In genomic region chr9:97309509-97310053, GRCm38 (mm10) we compare ENCODE assay signal across 24 mouse cellular contexts.
DNase-seq lines count a peak whose midpoint lies in the region; ATAC-seq lines count a peak whose summit lies in the region.
"Had no signal": no experiment of that assay in that cellular context is flagged by ENCODE, and none has a peak within 500 bp of the region (broad histone marks: within the 10 kb centered on the region; RNA-seq: fewer than 3 reads in every experiment).

No protein-coding gene starts in this region.

- H3K27me3 ChIP-seq in kidney, embryonic 14.5 days (ENCODE audit: control insufficient read depth, insufficient read depth, low read length), result no peaks in the 10 kb centered on the region
- no peaks in the 10 kb centered on the region for H3K27me3 ChIP-seq in kidney, embryonic 16.5 days (ENCODE audit: insufficient read depth, low read length)
- no peaks in the 10 kb centered on the region for H3K27me3 ChIP-seq in limb, embryonic 12.5 days
- H3K27me3 ChIP-seq in limb, embryonic 10.5 days (ENCODE audit: low read depth, poor library complexity, severe bottlenecking), result no peaks in the 10 kb centered on the region
- H3K27me3 ChIP-seq: embryonic facial prominence, embryonic 13.5 days; embryonic facial prominence, embryonic 15.5 days; forebrain, embryonic 12.5 days had no signal

- H3K4me3 ChIP-seq in kidney, embryonic 14.5 days (ENCODE audit: low read length), result no peak overlapping the region
- no peak overlapping the region for H3K4me3 ChIP-seq in kidney, embryonic 16.5 days (ENCODE audit: low read length)
- no peak overlapping the region for H3K4me3 ChIP-seq in limb, embryonic 12.5 days (replicated peaks)
- no peak overlapping the region for H3K4me3 ChIP-seq in limb, embryonic 10.5 days
- H3K4me3 ChIP-seq: embryonic facial prominence, embryonic 13.5 days; embryonic facial prominence, embryonic 15.5 days; erythroblast, embryonic 14.5 days; forebrain, embryonic 10.5 days; forebrain, embryonic 12.5 days had no signal

- no peak overlapping the region for H3K4me2 ChIP-seq in kidney, embryonic 14.5 days (replicated peaks; ENCODE audit: low read depth, low read length)
- H3K4me2 ChIP-seq in kidney, embryonic 16.5 days (replicated peaks; ENCODE audit: low read depth, low read length), result no peak overlapping the region
- no peak overlapping the region for H3K4me2 ChIP-seq in limb, embryonic 12.5 days
- H3K4me2 ChIP-seq: embryonic facial prominence, embryonic 13.5 days; embryonic facial prominence, embryonic 15.5 days; forebrain, embryonic 12.5 days had no signal

- H3K36me3 ChIP-seq in kidney, embryonic 14.5 days (ENCODE audit: control insufficient read depth, insufficient read depth, low read length), result no peaks in the 10 kb centered on the region
- H3K36me3 ChIP-seq in kidney, embryonic 16.5 days (ENCODE audit: insufficient read depth, low read length), result no peaks in the 10 kb centered on the region
- no peaks in the 10 kb centered on the region for H3K36me3 ChIP-seq in limb, embryonic 12.5 days
- H3K36me3 ChIP-seq in limb, embryonic 10.5 days, result no peaks in the 10 kb centered on the region
- H3K36me3 ChIP-seq: embryonic facial prominence, embryonic 13.5 days; embryonic facial prominence, embryonic 15.5 days; forebrain, embryonic 10.5 days; forebrain, embryonic 12.5 days had no signal

- no peaks in the 10 kb centered on the region for H3K4me1 ChIP-seq in kidney, embryonic 14.5 days (ENCODE audit: control insufficient read depth, insufficient read depth, low read length)
- H3K4me1 ChIP-seq in kidney, embryonic 16.5 days (ENCODE audit: insufficient read depth, low read length), result no peaks in the 10 kb centered on the region
- H3K4me1 ChIP-seq in limb, embryonic 12.5 days (replicated peaks), result peaks cover 31% of the 10 kb centered on the region
- H3K4me1 ChIP-seq in limb, embryonic 10.5 days, result peaks cover 17% of the 10 kb centered on the region; the same call in 1 of the 2 replicates
- H3K4me1 ChIP-seq: embryonic facial prominence, embryonic 13.5 days; embryonic facial prominence, embryonic 15.5 days; forebrain, embryonic 10.5 days; forebrain, embryonic 12.5 days had no signal

- 44% methylated on average over 7 of the region's 7 CpGs for WGBS in kidney, embryonic 14.5 days
- 36% methylated on average over 7 of the region's 7 CpGs for WGBS in kidney, embryonic 16.5 days
- 40% methylated on average over 7 of the region's 7 CpGs for WGBS in limb, embryonic 12.5 days
- 66% methylated on average over 7 of the region's 7 CpGs for WGBS in limb, embryonic 10.5 days

- no peak overlapping the region for H3K9ac ChIP-seq in kidney, embryonic 14.5 days (ENCODE audit: low read depth, low read length)
- H3K9ac ChIP-seq in kidney, embryonic 16.5 days (replicated peaks; ENCODE audit: low read length), result no peak overlapping the region
- H3K9ac ChIP-seq in limb, embryonic 12.5 days (replicated peaks), result no peak overlapping the region
- H3K9ac ChIP-seq: embryonic facial prominence, embryonic 13.5 days; embryonic facial prominence, embryonic 15.5 days; forebrain, embryonic 12.5 days had no signal

- DNase-seq in kidney, adult 9 months, result no peak
- no peak for DNase-seq in kidney, adult 11 months
- no peak for DNase-seq in limb, embryonic 10.5 days (ENCODE audit: low spot score)
- peak; percentile 27 for DNase-seq in testis, postnatal 10 days (ENCODE audit: low spot score)
- no peak for DNase-seq in testis, postnatal 14 days (ENCODE audit: low spot score)
- DNase-seq: adrenal gland, adult 2 months; adrenal gland, postnatal 10 days; adrenal gland, postnatal 25 days; cerebellum, adult 11 months; cerebellum, adult 18-20 months; cerebellum, adult 8-10 months; cerebellum, adult 9-11 months; cerebellum, postnatal 14 days; cerebellum, postnatal 36 days; embryo, embryonic 11 days had no signal

- H3K27ac ChIP-seq in kidney, embryonic 14.5 days (ENCODE audit: low read depth, low read length), result no peak overlapping the region
- no peak overlapping the region for H3K27ac ChIP-seq in kidney, embryonic 16.5 days (ENCODE audit: low read length)
- no peak overlapping the region for H3K27ac ChIP-seq in limb, embryonic 12.5 days
- H3K27ac ChIP-seq in limb, embryonic 10.5 days, result no peak overlapping the region
- H3K27ac ChIP-seq: embryonic facial prominence, embryonic 13.5 days; embryonic facial prominence, embryonic 15.5 days; forebrain, embryonic 10.5 days; forebrain, embryonic 12.5 days had no signal

- no peaks in the 10 kb centered on the region for H3K9me3 ChIP-seq in kidney, embryonic 14.5 days (ENCODE audit: control insufficient read depth, low read length)
- no peaks in the 10 kb centered on the region for H3K9me3 ChIP-seq in kidney, embryonic 16.5 days (ENCODE audit: low read length)
- H3K9me3 ChIP-seq in limb, embryonic 12.5 days, result no peaks in the 10 kb centered on the region
- H3K9me3 ChIP-seq in limb, embryonic 10.5 days (replicated peaks), result no peaks in the 10 kb centered on the region
- H3K9me3 ChIP-seq: embryonic facial prominence, embryonic 13.5 days; embryonic facial prominence, embryonic 15.5 days; forebrain, embryonic 10.5 days; forebrain, embryonic 12.5 days had no signal

- peak; percentile 80 for ATAC-seq in kidney, embryonic 14.5 days (ENCODE audit: low FRiP score, low TSS enrichment)
- ATAC-seq in kidney, embryonic 16.5 days (ENCODE audit: low FRiP score, low TSS enrichment), result peak; percentile 65; the same call in 1 of the 2 replicates
- ATAC-seq in limb, embryonic 12.5 days (ENCODE audit: insufficient number of reproducible peaks, insufficient read depth, low FRiP score, low TSS enrichment, low read depth), result peak; percentile 68; the same call in 1 of the 2 replicates
- ATAC-seq: forebrain, embryonic 14.5 days had no signal
